ENCODE assay signal across 8 mouse cellular contexts in genomic region chrX:52613328-52614030, GRCm38 (mm10). TPM values are rescaled to one million over a fixed set of nuclear protein-coding genes. Genes with fewer than 3 reads are reported as not detected.
A peak's percentile ranks its signal among the peaks of the same experiment; 100 is the strongest.
DNase-seq lines count a peak whose midpoint lies in the region; ATAC-seq and TF ChIP-seq lines count a peak whose summit lies in the region.

Gene Gpc3 (minus strand): TSS chrX:52613950.

- peak; percentile 43 to 47 for DNase-seq in left cerebral cortex, adult 2 months (ENCODE audit: extremely low spot score in 1 of 2, low spot score in 2 of 2)
- DNase-seq in left cerebral cortex, adult 11 months (ENCODE audit: low spot score): no peak
- DNase-seq in forebrain, embryonic 11.5 days (ENCODE audit: low spot score): no peak
- peak; percentile 7 to 65 for DNase-seq in heart, postnatal 10 days
- peak; percentile 89 to 91 for DNase-seq in kidney, postnatal 4 days
- DNase-seq in spleen, postnatal 36 days (ENCODE audit: low spot score in 2 of 2): peak; percentile 0 to 4

- no peak within 1 kb of the TSS for H3K27ac ChIP-seq in left cerebral cortex, adult 2 months
- no peak within 1 kb of the TSS for H3K27ac ChIP-seq in forebrain, embryonic 11.5 days (ENCODE audit: low read depth, low read length)

- ATAC-seq in forebrain, embryonic 11.5 days (replicated peaks; ENCODE audit: low FRiP score): peak; percentile 94
- peak; percentile 94 for ATAC-seq in megakaryocyte, adult 5-6 weeks (ENCODE audit: poor library complexity, severe bottlenecking)
- ATAC-seq in megakaryocyte-erythroid progenitor cell, adult 5-6 weeks (replicated peaks; ENCODE audit: low FRiP score, low TSS enrichment, poor library complexity, severe bottlenecking): no peak

- peak within 1 kb of the TSS; percentile 41 for H3K4me3 ChIP-seq in left cerebral cortex, adult 2 months
- H3K4me3 ChIP-seq in forebrain, embryonic 11.5 days (ENCODE audit: low read depth, low read length): peak within 1 kb of the TSS; percentile 32

- TF ChIP-seq CTCF in left cerebral cortex, adult 2 months (IDR thresholded peaks at IDR 0.05): no peak

- no peaks in the 10 kb centered on the region for H3K36me3 ChIP-seq in forebrain, embryonic 11.5 days (ENCODE audit: control insufficient read depth, insufficient read depth, low read length)

- peaks cover 4% of the 10 kb centered on the region; the same call in 1 of the 2 replicates for H3K27me3 ChIP-seq in forebrain, embryonic 11.5 days (ENCODE audit: control insufficient read depth, insufficient read depth, low read length)

- no peaks in the 10 kb centered on the region for H3K9me3 ChIP-seq in forebrain, embryonic 11.5 days (ENCODE audit: control insufficient read depth, low read length)

- intact Hi-C loops in left cerebral cortex, adult 2 months (cut with DNase I): no loop called here
- intact Hi-C loops in heart, postnatal 10 days (cut with DNase I): no loop called here

- 23% methylated on average over 43 of the region's 48 CpGs for WGBS in forebrain, embryonic 11.5 days

- peaks cover 3% of the 10 kb centered on the region; the same call in 1 of the 2 replicates for H3K4me1 ChIP-seq in forebrain, embryonic 11.5 days (replicated peaks; ENCODE audit: control insufficient read depth, insufficient read depth, low read length)

- H3K9ac ChIP-seq in forebrain, embryonic 11.5 days (ENCODE audit: low read length): peak within 1 kb of the TSS; percentile 39

- H3K4me2 ChIP-seq in forebrain, embryonic 11.5 days (ENCODE audit: low read depth, low read length, severe bottlenecking): peak within 1 kb of the TSS; percentile 64

RNA-seq across cellular contexts. Expression of gene Gpc3, which starts in this region (rescaled TPM):
- total RNA-seq in left cerebral cortex, adult 2 months (2021): 1 to 10 TPM; 5.9 to 6.6 TPM
- polyA plus RNA-seq in forebrain, embryonic 11.5 days (2014; fragmentation: Nextera tagmentation; extraction: Ambion mirVana): 177 and 187 TPM in 2 replicates
- 10 to 100 TPM; 52.2 to 60.8 TPM for total RNA-seq in heart, postnatal 10 days (2021)
- 0.39 TPM in 1 of 2 replicates, not detected in the other for total RNA-seq in megakaryocyte, adult 5-6 weeks (2015)
- 0.11 and 0.77 TPM in 2 replicates for total RNA-seq in megakaryocyte, adult 5-6 weeks (2017)
- total RNA-seq in megakaryocyte-erythroid progenitor cell, adult 5-6 weeks (2014; fragmentation: Nextera tagmentation): not detected in 2 replicates
- total RNA-seq in megakaryocyte-erythroid progenitor cell, adult 5-6 weeks (2017): not detected in 2 replicates

Comparison
In these comparisons a context has a peak if more than half of its experiments do, and no peak if none do; other contexts are left out.
1. RNA of gene Gpc3 (total RNA-seq): 52.2 to 60.8 TPM in heart, postnatal 10 days; 5.9 to 6.6 TPM in left cerebral cortex, adult 2 months, 0.11 to 0.77 TPM in megakaryocyte, adult 5-6 weeks and not detected in megakaryocyte-erythroid progenitor cell, adult 5-6 weeks; every median in the first group is over 4 times any median in the second.
2. DNase-seq: peak in left cerebral cortex, adult 2 months (2 of 2), heart, postnatal 10 days (2 of 2), kidney, postnatal 4 days (2 of 2) and spleen, postnatal 36 days (2 of 2); none in left cerebral cortex, adult 11 months (single experiment) and forebrain, embryonic 11.5 days (single experiment).
3. Peak in ATAC-seq in megakaryocyte, adult 5-6 weeks; RNA of the gene not detected or under 1 TPM.